Mouse (Mus musculus) small intestine, adult 2 months (tissue): Measurements from ENCODE around the gene Olfr796.

Experiments
- CTCF ChIP-seq: fragments of 200-500 bp; IDR thresholded peaks from 2 replicates; pipeline ENCODE4 v1.5.1; 2012; ENCODE audit warnings: low read depth, mild to moderate bottlenecking, control low read depth, inconsistent platforms, low read length, moderate library complexity, mixed read lengths; ENCODE audit not compliant: insufficient replicate concordance, insufficient read length; ENCODE audit errors: extremely low read depth
- POLR2A ChIP-seq: fragments of 200-500 bp; IDR thresholded peaks from 2 replicates; pipeline ENCODE4 v1.6.1; 2012; ENCODE audit warnings: low read depth, mild to moderate bottlenecking, control low read depth, inconsistent platforms, low read length, moderate library complexity

DNA sequence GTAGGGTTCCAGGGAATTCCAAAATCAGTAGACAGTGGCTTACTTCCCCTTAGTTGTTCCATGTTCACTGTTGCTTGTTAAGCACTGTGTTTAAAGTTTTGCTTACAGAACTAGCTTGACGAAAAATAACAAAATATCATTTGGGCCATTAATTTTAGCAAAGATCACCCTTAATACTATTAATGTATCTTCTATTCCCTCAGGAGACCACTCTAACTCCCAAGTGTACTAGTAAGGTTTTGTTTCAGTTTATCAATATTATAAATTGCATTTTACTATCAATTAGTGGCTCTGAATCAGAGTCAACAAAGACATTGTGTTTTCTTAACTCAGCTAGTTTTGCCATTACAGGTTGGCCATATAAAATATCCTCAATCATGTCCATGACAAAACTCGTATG, 45.0 kb downstream of the Olfr796 start, which contains the start of gene Olfr794:
- TF ChIP-seq POLR2A = no peak
- TF ChIP-seq CTCF = no peak
